Mouse (Mus musculus) lung, embryonic 16.5 days (tissue): ENCODE data around the gene Fuz. TPM values are rescaled to one million over a fixed set of nuclear protein-coding genes. Genes with fewer than 3 reads are reported as not detected.
A peak's percentile ranks its signal among the peaks of the same experiment; 100 is the strongest.

Source experiments
- ATAC-seq: fragments of 200-750 bp; cut with Nextera tagmentation; 2 replicates; pipeline ENCODE4 v1.8.0; 2017; ENCODE audit warnings: low read depth, mild to moderate bottlenecking, moderate library complexity
- H3K27ac ChIP-seq: fragments of 300-500 bp; sonication (generic); 2 replicates; pipeline ENCODE4 v1.5.1; 2014; ENCODE audit warnings: mild to moderate bottlenecking, control low read depth, low read length
- H3K27me3 ChIP-seq: fragments of 300-500 bp; sonication (generic); 2 replicates; pipeline ENCODE4 v1.6.1; 2014; ENCODE audit warnings: low read depth, low read length, mixed read lengths; ENCODE audit not compliant: control insufficient read depth, insufficient read depth
- H3K36me3 ChIP-seq: fragments of 300-500 bp; sonication (generic); 2 replicates; pipeline ENCODE4 v1.6.1; 2014; ENCODE audit warnings: low read length; ENCODE audit not compliant: control insufficient read depth, insufficient read depth
- H3K4me1 ChIP-seq: fragments of 300-500 bp; sonication (generic); replicated peaks from 2 replicates; pipeline ENCODE4 v1.6.1; 2014; ENCODE audit warnings: low read length, mixed read lengths; ENCODE audit not compliant: control insufficient read depth, insufficient read depth
- H3K4me2 ChIP-seq: fragments of 300-500 bp; sonication (generic); 2 replicates; pipeline ENCODE4 v1.6.1; 2014; ENCODE audit warnings: low read depth, low read length, control low read depth
- H3K4me3 ChIP-seq: fragments of 300-500 bp; sonication (generic); 2 replicates; pipeline ENCODE4 v1.5.1; 2014; ENCODE audit warnings: mild to moderate bottlenecking, low read length, control low read depth
- H3K9ac ChIP-seq: fragments of 300-500 bp; sonication (generic); 2 replicates; pipeline ENCODE4 v1.6.1; 2014; ENCODE audit warnings: low read length, control low read depth
- H3K9me3 ChIP-seq: fragments of 300-500 bp; sonication (generic); 2 replicates; pipeline ENCODE4 v1.6.1; 2016; ENCODE audit warnings: low read length; ENCODE audit not compliant: control insufficient read depth
- WGBS: fragments of 180-500 bp; shearing (Covaris S2); extraction: QIAGEN DNeasy Blood & Tissue Kit; methylation state at CpG from one replicate; pipeline ENCODE4 v1.1.7; 2014; 5-methylcytosine and 5-hydroxymethylcytosine counted together
- polyA plus RNA-seq: library from polyadenylated mRNA; unstranded; fragments of >200 nt; fragmentation: Nextera tagmentation; extraction: Ambion mirVana; gene quantifications from 2 replicates; pipeline ENCODE4 v1.2.1, GENCODE M21; 2015

The Fuz gene
- polyA plus RNA-seq = 22.4 and 24.3 TPM in 2 replicates

GRCm38 (mm10) chr7:44895593-44896434 is at the start of gene Fuz:
Gene Fuz, plus strand, starts transcription at chr7:44896079.
- under 1% methylated on average over 34 of the region's 34 CpGs for WGBS
- Histone ChIP-seq H3K9me3 (no peaks in the 10 kb centered on the region), H3K27ac (peak within 1 kb of the TSS; percentile 83), H3K27me3 (no peaks in the 10 kb centered on the region), H3K4me1 (peaks cover 29% of the 10 kb centered on the region), H3K4me3 (peak within 1 kb of the TSS; percentile 70), H3K36me3 (0 out of 2 replicates have a peak, but pooled peaks cover 3% of the 10 kb centered on the region), H3K9ac (peak within 1 kb of the TSS; percentile 85), H3K4me2 (peak within 1 kb of the TSS; percentile 78)
- peak; percentile 68 for ATAC-seq

- Histone ChIP-seq H3K9ac (no peak overlapping the region), H3K36me3 (peaks cover 41% of the 10 kb centered on the region), H3K9me3 (no peaks in the 10 kb centered on the region), H3K4me1 (peaks cover 17% of the 10 kb centered on the region), H3K27ac (no peak overlapping the region), H3K4me3 (no peak overlapping the region), H3K4me2 (no peak overlapping the region), H3K27me3 (no peaks in the 10 kb centered on the region)
- WGBS = 86% methylated on average over 7 of the region's 7 CpGs
- no peak for ATAC-seq
These were observed 49.1 kb upstream of the Fuz start for GRCm38 (mm10) chr7:44846804-44847203.

- Histone ChIP-seq H3K4me3 (peak overlapping the region; percentile 86), H3K36me3 (peaks cover 36% of the 10 kb centered on the region), H3K9me3 (no peaks in the 10 kb centered on the region), H3K9ac (peak overlapping the region; percentile 96), H3K27me3 (no peaks in the 10 kb centered on the region), H3K4me2 (peak overlapping the region; percentile 82), H3K4me1 (peaks cover 17% of the 10 kb centered on the region), H3K27ac (peak overlapping the region; percentile 99; the same call in 1 of the 2 replicates)
- 68% methylated on average over 5 of the region's 5 CpGs for WGBS
- no peak for ATAC-seq
These were observed 48.1 kb upstream of the Fuz start for GRCm38 (mm10) chr7:44847772-44848171.

GRCm38 (mm10) chr7:44848561-44849415 is 47.1 kb upstream of the Fuz start, which contains the start of the genes Akt1s1 and Tbc1d17:
Gene Akt1s1, plus strand, starts transcription at chr7:44848991.
Gene Tbc1d17, minus strand, starts transcription at chr7:44849079.
- WGBS = under 1% methylated on average over 54 of the region's 54 CpGs
- Histone ChIP-seq H3K4me1 (peaks cover 25% of the 10 kb centered on the region), H3K4me3 (peak within 1 kb of the TSS; percentile 86), H3K27ac (peak within 1 kb of the TSS; percentile 99), H3K9ac (peak within 1 kb of the TSS; percentile 96), H3K27me3 (no peaks in the 10 kb centered on the region), H3K36me3 (peaks cover 32% of the 10 kb centered on the region), H3K9me3 (no peaks in the 10 kb centered on the region), H3K4me2 (peak within 1 kb of the TSS; percentile 82)
- peak; percentile 85 for ATAC-seq

- Histone ChIP-seq H3K4me1 (peaks cover 27% of the 10 kb centered on the region), H3K27ac (peak overlapping the region; percentile 99), H3K4me2 (peak overlapping the region; percentile 69), H3K27me3 (no peaks in the 10 kb centered on the region), H3K36me3 (peaks cover 24% of the 10 kb centered on the region), H3K9me3 (no peaks in the 10 kb centered on the region), H3K9ac (peak overlapping the region; percentile 96), H3K4me3 (peak overlapping the region; percentile 86)
- peak; percentile 72 for ATAC-seq
- 0% methylated on average over 41 of the region's 41 CpGs for WGBS
These were observed 46.3 kb upstream of the Fuz start for GRCm38 (mm10) chr7:44849416-44850111.

GRCm38 (mm10) chr7:44850146-44850545 is 45.7 kb upstream of the Fuz start:
- H3K27ac ChIP-seq = peak overlapping the region; percentile 99
- H3K4me3 ChIP-seq = peak overlapping the region; percentile 86
- no peaks in the 10 kb centered on the region for H3K9me3 ChIP-seq
- no peaks in the 10 kb centered on the region for H3K27me3 ChIP-seq
- peaks cover 32% of the 10 kb centered on the region for H3K4me1 ChIP-seq
- peak; percentile 37 for ATAC-seq
- H3K4me2 ChIP-seq = peak overlapping the region; percentile 69
- peak overlapping the region; percentile 96 for H3K9ac ChIP-seq
- peaks cover 18% of the 10 kb centered on the region for H3K36me3 ChIP-seq
- WGBS = 2% methylated on average over 31 of the region's 33 CpGs

- no peak for ATAC-seq
- H3K4me1 ChIP-seq = peaks cover 35% of the 10 kb centered on the region
These were observed 44.9 kb upstream of the Fuz start for GRCm38 (mm10) chr7:44850789-44851624.

GRCm38 (mm10) chr7:44851625-44852234 is 44.1 kb upstream of the Fuz start:
- WGBS = 88% methylated on average over 12 of the region's 12 CpGs
- no peak overlapping the region for H3K4me2 ChIP-seq
- peaks cover 5% of the 10 kb centered on the region for H3K36me3 ChIP-seq
- H3K27me3 ChIP-seq = no peaks in the 10 kb centered on the region
- H3K4me3 ChIP-seq = no peak overlapping the region
- ATAC-seq = no peak
- no peak overlapping the region for H3K9ac ChIP-seq
- H3K27ac ChIP-seq = no peak overlapping the region
- peaks cover 41% of the 10 kb centered on the region for H3K4me1 ChIP-seq
- H3K9me3 ChIP-seq = no peaks in the 10 kb centered on the region

More at GRCm38 (mm10) chr7:44850789-44851624, 44.9 kb upstream of the Fuz start:
- Histone ChIP-seq H3K27ac (peak overlapping the region; percentile 99), H3K27me3 (no peaks in the 10 kb centered on the region), H3K9me3 (no peaks in the 10 kb centered on the region), H3K4me2 (peak overlapping the region; percentile 69), H3K9ac (peak overlapping the region; percentile 96), H3K4me3 (peak overlapping the region; percentile 86), H3K36me3 (peaks cover 11% of the 10 kb centered on the region)
- WGBS = 71% methylated on average over 8 of the region's 8 CpGs
